Mouse (Mus musculus) hindbrain, embryonic 12.5 days (tissue): Measurements from ENCODE around the gene Alkbh1. TPM values are rescaled to one million over a fixed set of nuclear protein-coding genes. Genes with fewer than 3 reads are reported as not detected.

Source experiments
- ATAC-seq: fragments of 200-750 bp; cut with Nextera tagmentation; 2 replicates; pipeline ENCODE4 v1.8.0; 2017; ENCODE audit warnings: moderate TSS enrichment; ENCODE audit not compliant: low FRiP score
- H3K27ac ChIP-seq: fragments of 300-500 bp; sonication (generic); 2 replicates; pipeline ENCODE4 v1.5.1; 2016; ENCODE audit warnings: mild to moderate bottlenecking
- H3K27me3 ChIP-seq: fragments of 300-500 bp; sonication (generic); 2 replicates; pipeline ENCODE4 v1.6.1; 2016; ENCODE audit warnings: mild to moderate bottlenecking
- H3K36me3 ChIP-seq: fragments of 300-500 bp; sonication (generic); 2 replicates; pipeline ENCODE4 v1.6.1; 2016; ENCODE audit warnings: mild to moderate bottlenecking
- H3K4me1 ChIP-seq: fragments of 300-500 bp; sonication (generic); 2 replicates; pipeline ENCODE4 v1.6.1; 2016
- H3K4me2 ChIP-seq: fragments of 300-500 bp; sonication (generic); replicated peaks from 2 replicates; pipeline ENCODE4 v1.6.1; 2016; ENCODE audit warnings: mild to moderate bottlenecking
- H3K4me3 ChIP-seq: fragments of 300-500 bp; sonication (generic); 2 replicates; pipeline ENCODE4 v1.5.1; 2016; ENCODE audit warnings: mild to moderate bottlenecking
- H3K9ac ChIP-seq: fragments of 300-500 bp; sonication (generic); 2 replicates; pipeline ENCODE4 v1.6.1; 2016; ENCODE audit warnings: mild to moderate bottlenecking, moderate library complexity
- H3K9me3 ChIP-seq: fragments of 300-500 bp; sonication (generic); replicated peaks from 2 replicates; pipeline ENCODE4 v1.6.1; 2016; ENCODE audit warnings: mild to moderate bottlenecking
- WGBS: fragments of 180-500 bp; shearing (Covaris S2); methylation state at CpG from one replicate; pipeline ENCODE4 v1.1.7; 2016; 5-methylcytosine and 5-hydroxymethylcytosine counted together
- polyA plus RNA-seq: library from polyadenylated mRNA; unstranded; fragments of >200 nt; fragmentation: Nextera tagmentation; extraction: Ambion mirVana; gene quantifications from 2 replicates; pipeline ENCODE4 v1.2.1, GENCODE M21; 2016

Alkbh1 gene
- polyA plus RNA-seq, 1 experiment from 2014 or later = 53.9 TPM

DNA sequence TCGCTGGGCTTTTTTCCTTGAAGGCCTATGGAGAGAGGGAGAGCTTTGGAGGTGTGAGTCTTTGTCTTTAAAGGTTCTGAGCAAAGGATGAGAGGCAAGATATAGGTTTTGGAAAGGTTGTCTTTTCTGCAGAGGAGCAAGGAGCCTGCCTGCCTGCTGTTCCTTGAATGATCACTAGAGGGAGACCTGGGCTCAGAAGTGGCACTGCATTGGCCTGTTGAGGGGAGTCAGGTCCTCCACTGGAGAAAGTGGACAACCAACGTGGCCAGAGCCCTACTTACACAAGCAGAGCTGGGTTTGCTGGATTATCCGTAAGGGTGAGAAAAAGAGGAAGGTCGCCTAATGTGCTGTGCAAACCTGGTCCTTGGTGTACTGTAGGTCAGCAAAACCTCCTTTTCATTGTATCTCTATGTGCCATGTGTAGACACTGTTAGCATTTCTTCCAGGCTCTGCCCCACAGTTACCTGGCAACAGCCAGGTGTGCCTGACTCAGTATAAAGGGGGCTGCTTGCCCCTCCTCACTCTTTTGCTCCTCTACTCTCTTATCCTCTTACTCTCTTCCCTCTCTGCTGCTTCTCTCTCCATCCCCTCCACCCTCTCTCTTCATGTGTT, 30.5 kb downstream of the Alkbh1 start:
- H3K4me2 ChIP-seq = no peak overlapping the region
- no peak overlapping the region for H3K27ac ChIP-seq
- no peaks in the 10 kb centered on the region for H3K36me3 ChIP-seq
- H3K9ac ChIP-seq = no peak overlapping the region
- no peak overlapping the region for H3K4me3 ChIP-seq
- WGBS = 27% methylated on average over 4 of the region's 4 CpGs
- no peaks in the 10 kb centered on the region for H3K9me3 ChIP-seq
- no peaks in the 10 kb centered on the region; the same call in 1 of the 2 replicates for H3K4me1 ChIP-seq
- H3K27me3 ChIP-seq = no peaks in the 10 kb centered on the region
- ATAC-seq = peak; percentile 59

DNA sequence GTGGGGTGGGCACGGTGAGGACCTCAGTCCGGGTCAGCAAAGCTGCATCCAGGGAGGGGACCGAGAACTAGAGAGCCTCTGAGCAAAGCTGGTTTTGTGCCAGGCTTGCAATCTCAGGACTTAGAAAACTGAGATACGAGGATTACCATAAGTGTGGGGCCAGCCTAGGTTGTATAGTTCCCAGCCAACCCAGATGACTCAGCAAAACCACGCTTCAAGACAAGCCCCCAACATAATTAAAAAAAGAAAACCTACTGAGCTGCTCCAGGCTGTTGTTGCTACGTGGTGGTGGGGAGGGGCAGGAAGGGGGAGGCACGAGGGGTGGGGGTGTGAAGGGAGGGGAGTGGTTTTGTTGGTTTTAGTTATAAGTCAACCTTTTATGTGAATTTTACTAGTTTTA, 32.8 kb downstream of the Alkbh1 start:
- Histone ChIP-seq H3K36me3 (no peaks in the 10 kb centered on the region), H3K4me1 (peaks cover 6% of the 10 kb centered on the region; the same call in 1 of the 2 replicates)
- ATAC-seq = no peak

DNA sequence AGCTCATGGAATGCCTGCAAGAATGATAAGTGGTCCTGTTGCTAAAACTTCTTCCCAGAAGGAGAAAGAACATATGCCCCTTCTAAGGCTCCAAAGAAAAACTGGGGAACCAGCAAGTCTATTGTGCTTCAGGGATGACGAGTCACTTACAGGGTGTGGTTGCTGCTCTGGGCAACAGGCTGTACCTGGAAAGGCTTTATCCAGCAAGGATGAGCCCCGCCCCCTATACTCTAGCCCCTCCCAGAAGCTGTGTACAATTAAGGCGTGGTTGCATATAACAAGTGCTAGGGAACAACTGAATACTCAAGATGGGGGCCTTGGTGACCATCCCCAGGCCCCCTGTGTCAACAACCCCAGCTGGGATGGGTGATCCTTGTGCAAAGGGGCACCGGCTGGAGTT, 34.7 kb downstream of the Alkbh1 start:
- no peaks in the 10 kb centered on the region for H3K9me3 ChIP-seq
- 83% methylated on average over 4 of the region's 4 CpGs for WGBS
- H3K4me2 ChIP-seq = no peak overlapping the region
- H3K36me3 ChIP-seq = no peaks in the 10 kb centered on the region
- no peak overlapping the region for H3K9ac ChIP-seq
- no peaks in the 10 kb centered on the region for H3K27me3 ChIP-seq
- no peak overlapping the region for H3K4me3 ChIP-seq
- H3K27ac ChIP-seq = no peak overlapping the region
- H3K4me1 ChIP-seq = peaks cover 6% of the 10 kb centered on the region; the same call in 1 of the 2 replicates
- no peak for ATAC-seq

More for the DNA sequence above, 32.8 kb downstream of the Alkbh1 start:
- Histone ChIP-seq H3K27me3 (no peaks in the 10 kb centered on the region), H3K9me3 (no peaks in the 10 kb centered on the region), H3K4me2 (no peak overlapping the region), H3K4me3 (no peak overlapping the region), H3K9ac (no peak overlapping the region), H3K27ac (no peak overlapping the region)
- WGBS = 61% methylated on average over 7 of the region's 7 CpGs

DNA sequence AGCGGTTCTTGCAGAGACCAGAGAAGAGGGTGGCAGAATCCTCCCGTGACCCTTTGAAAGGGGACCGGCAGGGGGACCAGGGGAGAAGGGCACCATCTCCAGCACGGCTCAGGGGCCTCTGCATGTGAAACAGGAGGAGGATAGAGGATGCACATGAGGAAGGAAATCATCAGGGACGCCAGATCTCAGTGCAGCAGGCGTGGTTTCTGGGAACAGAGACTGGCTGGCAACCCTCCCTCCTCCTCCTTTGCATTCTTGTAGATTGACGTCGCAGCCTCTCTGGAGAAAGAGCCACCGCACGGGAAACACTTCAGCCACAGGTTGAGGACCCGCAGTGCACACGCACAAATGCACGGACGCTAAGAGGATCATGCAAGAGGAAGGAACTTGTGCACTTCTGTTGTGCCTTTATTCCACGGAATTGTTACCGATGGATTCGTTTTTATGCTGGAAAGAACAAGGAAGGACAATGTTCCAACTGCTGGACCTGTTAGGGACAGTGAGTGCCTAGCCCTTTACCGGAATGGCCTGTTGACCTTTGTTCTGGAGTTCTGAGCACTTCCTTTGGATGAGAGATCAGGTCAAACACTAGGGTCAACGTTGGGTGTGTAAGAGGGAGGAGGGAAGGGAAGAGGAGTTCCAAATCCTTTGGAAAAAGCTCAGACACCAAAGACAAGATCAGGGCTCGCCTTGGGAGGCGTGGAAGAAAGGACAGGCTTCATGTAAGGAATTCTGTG, 35.8 kb downstream of the Alkbh1 start:
- H3K9ac ChIP-seq = no peak overlapping the region
- ATAC-seq = no peak
- no peak overlapping the region for H3K27ac ChIP-seq
- no peaks in the 10 kb centered on the region for H3K27me3 ChIP-seq
- no peak overlapping the region for H3K4me3 ChIP-seq
- H3K4me1 ChIP-seq = peaks cover 6% of the 10 kb centered on the region; the same call in 1 of the 2 replicates
- no peaks in the 10 kb centered on the region for H3K36me3 ChIP-seq
- H3K9me3 ChIP-seq = no peaks in the 10 kb centered on the region
- 41% methylated on average over 21 of the region's 21 CpGs for WGBS
- H3K4me2 ChIP-seq = no peak overlapping the region

DNA sequence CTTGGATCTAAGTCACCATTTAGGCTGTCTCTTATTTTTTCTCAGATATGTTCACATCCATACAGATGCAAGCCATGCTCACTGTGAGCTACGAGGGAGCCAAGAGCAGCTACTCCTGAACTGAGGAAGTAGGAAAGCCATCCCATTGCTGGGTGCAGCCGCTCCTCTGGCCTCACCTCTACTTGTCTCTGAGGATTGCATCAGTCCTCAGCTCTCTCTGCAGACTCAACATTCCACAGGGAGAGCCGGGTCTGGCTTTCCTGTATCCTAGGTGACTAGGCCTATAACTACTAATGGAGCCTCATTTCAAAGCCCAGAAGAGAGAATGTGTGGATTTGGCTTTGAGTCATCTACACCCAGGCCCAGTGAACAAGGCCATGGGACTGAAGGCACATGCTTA, 38.1 kb downstream of the Alkbh1 start:
- no peaks in the 10 kb centered on the region for H3K9me3 ChIP-seq
- H3K9ac ChIP-seq = no peak overlapping the region
- no peak overlapping the region for H3K4me3 ChIP-seq
- ATAC-seq = no peak
- no peaks in the 10 kb centered on the region for H3K36me3 ChIP-seq
- H3K4me2 ChIP-seq = no peak overlapping the region
- H3K4me1 ChIP-seq = peaks cover 6% of the 10 kb centered on the region; the same call in 1 of the 2 replicates
- H3K27me3 ChIP-seq = no peaks in the 10 kb centered on the region
- 73% methylated on average over 3 of the region's 3 CpGs for WGBS
- H3K27ac ChIP-seq = no peak overlapping the region

DNA sequence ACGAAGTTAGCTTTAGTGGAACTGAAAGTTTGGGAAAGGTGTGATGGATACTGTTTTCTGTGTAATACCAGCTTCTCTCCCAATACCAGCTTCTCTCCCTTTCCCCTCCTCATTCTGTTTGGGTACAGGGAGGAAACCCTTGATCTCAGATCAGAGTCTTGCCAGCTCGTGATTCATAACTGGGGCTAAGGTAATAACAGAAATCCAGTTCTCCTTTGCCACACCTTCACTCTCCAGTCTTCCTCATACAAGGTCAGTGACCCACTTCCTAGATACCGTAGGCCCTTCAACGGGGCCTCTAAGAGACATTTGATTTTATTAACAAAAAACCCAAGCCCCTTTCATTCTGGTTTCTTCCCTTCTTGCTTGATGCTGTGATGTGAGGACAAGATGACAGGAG, 38.7 kb downstream of the Alkbh1 start:
- H3K4me1 ChIP-seq = peaks cover 6% of the 10 kb centered on the region; the same call in 1 of the 2 replicates
- no peaks in the 10 kb centered on the region for H3K36me3 ChIP-seq
- H3K4me2 ChIP-seq = no peak overlapping the region
- H3K9me3 ChIP-seq = no peaks in the 10 kb centered on the region
- no peak for ATAC-seq
- H3K27me3 ChIP-seq = no peaks in the 10 kb centered on the region
- H3K4me3 ChIP-seq = no peak overlapping the region
- WGBS = 84% methylated on average over 4 of the region's 4 CpGs
- no peak overlapping the region for H3K9ac ChIP-seq
- H3K27ac ChIP-seq = no peak overlapping the region

DNA sequence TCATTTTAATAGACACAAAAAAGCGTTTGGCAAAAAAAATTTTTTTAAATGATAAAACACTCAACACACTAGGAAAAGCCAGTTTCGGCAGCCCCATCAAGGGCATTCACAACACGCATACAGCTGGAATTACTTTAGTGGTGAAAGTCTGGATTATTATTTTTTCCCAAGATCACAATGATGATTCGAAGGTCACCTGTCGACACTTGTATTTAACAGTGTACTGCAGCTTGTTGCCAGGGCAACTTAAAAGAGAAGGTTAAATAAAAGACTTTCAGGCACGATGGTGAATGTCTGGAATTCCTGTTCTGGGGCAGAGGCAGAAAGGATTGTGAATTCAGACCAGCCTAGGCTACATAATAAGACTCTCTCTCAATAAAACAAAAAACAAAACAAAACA, 41.9 kb downstream of the Alkbh1 start:
- Histone ChIP-seq H3K4me3 (no peak overlapping the region), H3K9ac (no peak overlapping the region), H3K9me3 (no peaks in the 10 kb centered on the region), H3K36me3 (no peaks in the 10 kb centered on the region), H3K27ac (no peak overlapping the region), H3K4me2 (no peak overlapping the region), H3K4me1 (no peaks in the 10 kb centered on the region), H3K27me3 (no peaks in the 10 kb centered on the region)
- no peak for ATAC-seq
- WGBS = 51% methylated on average over 6 of the region's 6 CpGs

DNA sequence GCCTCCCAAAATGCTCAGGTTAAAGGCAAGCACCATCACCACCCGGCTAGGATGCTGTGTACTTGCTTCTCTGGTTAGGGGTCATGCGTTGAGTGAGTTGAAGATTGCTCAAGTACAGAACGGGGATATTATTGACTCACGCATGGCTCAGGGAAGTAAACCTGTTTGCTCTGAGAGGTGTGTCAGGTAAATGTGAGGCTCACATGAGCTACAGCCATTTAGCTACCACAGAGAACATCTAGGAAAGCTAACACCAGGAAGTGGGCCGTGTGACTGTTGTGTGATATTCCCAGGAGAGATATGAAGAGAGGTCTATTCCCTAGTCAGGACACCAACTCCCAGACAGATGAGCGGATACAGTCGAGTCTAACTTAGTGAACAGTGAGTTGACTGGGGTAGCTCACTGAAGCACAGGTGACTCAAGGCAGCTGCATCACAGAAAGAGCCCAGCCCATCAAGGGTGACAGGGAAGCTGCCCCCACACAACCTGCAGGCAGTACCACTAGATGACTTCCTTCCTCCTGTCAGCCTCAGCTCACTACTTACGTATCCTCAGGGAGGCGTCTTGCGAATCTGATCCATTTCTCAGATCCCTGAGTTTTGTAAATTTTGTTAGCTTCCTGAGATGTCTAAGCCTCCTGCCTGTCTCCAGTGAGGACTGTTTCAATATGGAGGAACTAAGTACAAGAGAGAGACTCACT, 44.5 kb downstream of the Alkbh1 start:
- Histone ChIP-seq H3K9me3 (no peaks in the 10 kb centered on the region), H3K27ac (no peak overlapping the region), H3K27me3 (no peaks in the 10 kb centered on the region), H3K4me3 (no peak overlapping the region), H3K4me1 (no peaks in the 10 kb centered on the region), H3K9ac (no peak overlapping the region), H3K36me3 (no peaks in the 10 kb centered on the region), H3K4me2 (no peak overlapping the region)
- no peak for ATAC-seq
- WGBS = 83% methylated on average over 10 of the region's 10 CpGs

DNA sequence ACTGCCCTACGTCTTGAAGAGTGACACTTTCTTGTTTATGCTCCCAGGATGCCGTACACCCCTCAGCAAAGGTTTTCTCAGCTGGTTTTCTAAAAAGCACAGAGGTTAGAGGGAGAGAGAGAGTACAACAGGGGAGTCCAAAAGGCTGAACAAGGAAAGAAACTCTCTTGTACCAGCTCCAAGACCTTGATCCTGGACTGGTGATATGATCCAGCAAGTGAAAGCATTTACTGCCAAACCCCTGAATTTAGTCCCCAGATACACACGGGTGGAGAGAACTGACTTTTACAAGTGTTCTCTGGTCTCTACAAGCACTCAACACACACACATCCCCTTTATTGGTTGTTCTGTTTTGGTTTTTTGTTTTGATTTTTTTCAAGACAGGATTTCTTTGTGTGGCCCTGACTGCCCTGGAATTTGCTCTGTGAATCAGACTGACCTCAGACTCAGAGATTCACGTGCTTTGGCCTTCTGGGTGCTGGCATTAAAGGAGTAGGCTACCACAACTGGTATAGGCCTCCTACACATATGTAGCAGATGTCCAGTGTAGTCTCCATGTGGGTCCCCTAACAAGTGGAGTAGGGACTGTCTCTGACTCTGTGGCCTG, 45.9 kb downstream of the Alkbh1 start:
- Histone ChIP-seq H3K4me1 (no peaks in the 10 kb centered on the region), H3K4me2 (no peak overlapping the region), H3K9ac (no peak overlapping the region), H3K27ac (no peak overlapping the region), H3K27me3 (no peaks in the 10 kb centered on the region), H3K36me3 (no peaks in the 10 kb centered on the region), H3K9me3 (no peaks in the 10 kb centered on the region), H3K4me3 (no peak overlapping the region)
- WGBS = 74% methylated on average over 4 of the region's 4 CpGs
- no peak for ATAC-seq

DNA sequence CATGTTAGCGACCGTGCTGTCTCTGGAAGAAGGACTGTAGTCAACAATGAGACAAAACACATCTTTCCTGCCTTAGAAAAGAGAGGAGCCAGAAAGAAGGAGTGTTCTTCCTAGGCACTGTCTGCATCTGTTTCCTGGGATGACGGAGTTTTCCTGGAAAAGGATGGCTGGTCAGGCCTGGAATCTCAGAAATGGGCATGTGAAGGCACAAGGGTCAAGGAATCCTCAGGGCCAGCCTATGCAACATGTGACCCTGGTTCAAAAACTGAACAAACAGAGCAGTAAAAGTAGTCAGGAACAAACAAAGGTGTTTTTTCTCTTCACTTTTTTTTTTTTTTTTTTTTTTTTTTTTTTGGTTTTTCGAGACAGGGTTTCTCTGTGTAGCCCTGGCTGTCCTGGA, 46.7 kb downstream of the Alkbh1 start:
- no peaks in the 10 kb centered on the region for H3K36me3 ChIP-seq
- H3K9me3 ChIP-seq = no peaks in the 10 kb centered on the region
- no peaks in the 10 kb centered on the region for H3K4me1 ChIP-seq
- no peak overlapping the region for H3K27ac ChIP-seq
- H3K27me3 ChIP-seq = no peaks in the 10 kb centered on the region
- H3K4me3 ChIP-seq = no peak overlapping the region
- no peak overlapping the region for H3K4me2 ChIP-seq
- WGBS = 84% methylated on average over 4 of the region's 4 CpGs
- H3K9ac ChIP-seq = no peak overlapping the region
- no peak for ATAC-seq

DNA sequence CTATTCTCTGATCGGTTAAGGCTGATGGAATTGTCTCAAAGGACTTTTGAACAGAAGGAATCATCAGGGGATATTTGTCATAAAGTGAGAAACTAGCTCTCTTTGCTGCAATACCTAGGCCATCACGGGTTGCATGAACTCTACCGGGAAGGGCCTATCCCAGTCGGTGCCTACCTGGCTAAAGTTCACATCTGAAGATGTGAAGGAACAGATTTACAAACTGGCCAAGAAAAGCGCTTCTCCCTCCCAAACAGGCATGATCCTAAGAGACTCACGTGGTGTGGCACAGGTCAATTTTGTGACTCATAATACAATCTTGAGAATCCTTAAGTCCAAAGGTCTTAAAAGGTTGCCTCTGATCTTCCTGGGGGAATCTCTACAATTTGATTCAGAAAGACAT, 49.5 kb downstream of the Alkbh1 start:
- no peak overlapping the region for H3K4me2 ChIP-seq
- ATAC-seq = no peak
- H3K9ac ChIP-seq = no peak overlapping the region
- H3K4me1 ChIP-seq = no peaks in the 10 kb centered on the region
- no peak overlapping the region for H3K4me3 ChIP-seq
- 94% methylated on average over 6 of the region's 6 CpGs for WGBS
- H3K36me3 ChIP-seq = no peaks in the 10 kb centered on the region
- no peaks in the 10 kb centered on the region for H3K9me3 ChIP-seq
- no peaks in the 10 kb centered on the region for H3K27me3 ChIP-seq
- no peak overlapping the region for H3K27ac ChIP-seq

DNA sequence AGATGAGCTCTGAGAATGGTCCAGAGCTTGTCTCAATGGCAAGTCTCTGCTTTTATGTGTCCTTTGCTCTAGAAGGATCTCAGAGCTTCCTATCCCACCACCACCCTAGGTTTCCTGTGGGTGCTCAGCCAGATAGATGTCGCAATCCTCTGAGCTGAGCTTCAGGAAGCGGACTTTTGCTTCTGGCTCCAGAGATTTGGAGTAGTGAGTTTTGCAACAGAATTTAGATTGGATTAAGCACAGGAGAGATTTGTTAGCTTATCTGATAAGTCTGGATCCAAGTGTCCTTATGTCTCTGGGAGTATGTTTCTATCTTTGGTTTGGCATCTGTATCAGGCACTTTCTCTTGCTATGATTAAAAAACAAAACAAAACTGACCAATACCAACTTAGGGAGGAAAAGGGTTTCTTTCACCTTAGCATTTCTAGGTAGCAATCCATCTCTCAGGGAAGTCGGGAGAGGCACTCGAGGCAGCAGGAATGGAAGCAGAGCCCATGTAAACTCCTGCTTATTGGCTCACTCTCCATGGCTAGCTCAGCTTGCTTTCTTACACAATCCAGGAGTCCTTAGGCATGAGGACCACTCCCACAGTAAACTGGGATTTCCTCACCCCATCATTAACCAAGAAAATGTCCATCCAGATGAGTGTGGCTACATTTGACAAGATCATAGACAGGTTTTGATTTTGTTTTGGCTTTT, 50.2 kb downstream of the Alkbh1 start:
- Histone ChIP-seq H3K4me3 (no peak overlapping the region), H3K4me1 (peaks cover 3% of the 10 kb centered on the region; the same call in 1 of the 2 replicates), H3K27me3 (no peaks in the 10 kb centered on the region), H3K9me3 (no peaks in the 10 kb centered on the region), H3K36me3 (no peaks in the 10 kb centered on the region), H3K27ac (no peak overlapping the region), H3K4me2 (no peak overlapping the region), H3K9ac (no peak overlapping the region)
- WGBS = 85% methylated on average over 4 of the region's 4 CpGs
- no peak for ATAC-seq
